Mouse (Mus musculus) lung, embryonic 16.5 days (tissue): ENCODE data around the gene Hdgfl3. TPM values are rescaled to one million over a fixed set of nuclear protein-coding genes. Genes with fewer than 3 reads are reported as not detected.

Source experiments
- ATAC-seq: fragments of 200-750 bp; cut with Nextera tagmentation; 2 replicates; pipeline ENCODE4 v1.8.0; 2017; ENCODE audit warnings: low read depth, mild to moderate bottlenecking, moderate library complexity
- H3K27ac ChIP-seq: fragments of 300-500 bp; sonication (generic); 2 replicates; pipeline ENCODE4 v1.5.1; 2014; ENCODE audit warnings: mild to moderate bottlenecking, control low read depth, low read length
- H3K27me3 ChIP-seq: fragments of 300-500 bp; sonication (generic); 2 replicates; pipeline ENCODE4 v1.6.1; 2014; ENCODE audit warnings: low read depth, low read length, mixed read lengths; ENCODE audit not compliant: control insufficient read depth, insufficient read depth
- H3K36me3 ChIP-seq: fragments of 300-500 bp; sonication (generic); 2 replicates; pipeline ENCODE4 v1.6.1; 2014; ENCODE audit warnings: low read length; ENCODE audit not compliant: control insufficient read depth, insufficient read depth
- H3K4me1 ChIP-seq: fragments of 300-500 bp; sonication (generic); replicated peaks from 2 replicates; pipeline ENCODE4 v1.6.1; 2014; ENCODE audit warnings: low read length, mixed read lengths; ENCODE audit not compliant: control insufficient read depth, insufficient read depth
- H3K4me2 ChIP-seq: fragments of 300-500 bp; sonication (generic); 2 replicates; pipeline ENCODE4 v1.6.1; 2014; ENCODE audit warnings: low read depth, low read length, control low read depth
- H3K4me3 ChIP-seq: fragments of 300-500 bp; sonication (generic); 2 replicates; pipeline ENCODE4 v1.5.1; 2014; ENCODE audit warnings: mild to moderate bottlenecking, low read length, control low read depth
- H3K9ac ChIP-seq: fragments of 300-500 bp; sonication (generic); 2 replicates; pipeline ENCODE4 v1.6.1; 2014; ENCODE audit warnings: low read length, control low read depth
- H3K9me3 ChIP-seq: fragments of 300-500 bp; sonication (generic); 2 replicates; pipeline ENCODE4 v1.6.1; 2016; ENCODE audit warnings: low read length; ENCODE audit not compliant: control insufficient read depth
- WGBS: fragments of 180-500 bp; shearing (Covaris S2); extraction: QIAGEN DNeasy Blood & Tissue Kit; methylation state at CpG from one replicate; pipeline ENCODE4 v1.1.7; 2014; 5-methylcytosine and 5-hydroxymethylcytosine counted together
- polyA plus RNA-seq: library from polyadenylated mRNA; unstranded; fragments of >200 nt; fragmentation: Nextera tagmentation; extraction: Ambion mirVana; gene quantifications from 2 replicates; pipeline ENCODE4 v1.2.1, GENCODE M21; 2015

The Hdgfl3 gene
- polyA plus RNA-seq, 1 experiment from 2014 or later, result 7.4 TPM

- no peak overlapping the region for H3K4me3 ChIP-seq
- H3K4me1 ChIP-seq, result no peaks in the 10 kb centered on the region
- H3K9me3 ChIP-seq, result no peaks in the 10 kb centered on the region
- no peaks in the 10 kb centered on the region for H3K36me3 ChIP-seq
- H3K27ac ChIP-seq, result no peak overlapping the region
- H3K4me2 ChIP-seq, result no peak overlapping the region
- ATAC-seq, result no peak
- H3K9ac ChIP-seq, result no peak overlapping the region
- no peaks in the 10 kb centered on the region for H3K27me3 ChIP-seq
- WGBS, result 63% methylated on average over 4 of the region's 4 CpGs
These were observed 14.0 kb downstream of the Hdgfl3 start for GRCm38 (mm10) chr7:81920314-81920713.

GRCm38 (mm10) chr7:81918316-81918715 is 16.0 kb downstream of the Hdgfl3 start:
- no peak overlapping the region for H3K4me2 ChIP-seq
- no peaks in the 10 kb centered on the region for H3K4me1 ChIP-seq
- H3K9me3 ChIP-seq, result no peaks in the 10 kb centered on the region
- no peaks in the 10 kb centered on the region for H3K27me3 ChIP-seq
- no peak overlapping the region for H3K9ac ChIP-seq
- H3K36me3 ChIP-seq, result no peaks in the 10 kb centered on the region
- H3K4me3 ChIP-seq, result no peak overlapping the region
- 74% methylated on average over 5 of the region's 5 CpGs for WGBS
- ATAC-seq, result no peak
- H3K27ac ChIP-seq, result no peak overlapping the region

- H3K9ac ChIP-seq, result no peak overlapping the region
- no peak overlapping the region for H3K4me3 ChIP-seq
- no peak overlapping the region for H3K27ac ChIP-seq
- H3K4me2 ChIP-seq, result no peak overlapping the region
- H3K27me3 ChIP-seq, result no peaks in the 10 kb centered on the region
- 80% methylated on average over 2 of the region's 2 CpGs for WGBS
- no peak for ATAC-seq
- H3K9me3 ChIP-seq, result no peaks in the 10 kb centered on the region
- no peaks in the 10 kb centered on the region for H3K36me3 ChIP-seq
- H3K4me1 ChIP-seq, result peaks cover 4% of the 10 kb centered on the region; the same call in 1 of the 2 replicates
These were observed 29.3 kb downstream of the Hdgfl3 start for GRCm38 (mm10) chr7:81904926-81905325.

GRCm38 (mm10) chr7:81904094-81904493 is 30.2 kb downstream of the Hdgfl3 start:
- H3K27ac ChIP-seq, result peak overlapping the region; percentile 31; the same call in 1 of the 2 replicates
- no peak overlapping the region for H3K4me3 ChIP-seq
- no peaks in the 10 kb centered on the region for H3K9me3 ChIP-seq
- H3K4me2 ChIP-seq, result no peak overlapping the region
- peaks cover 4% of the 10 kb centered on the region; the same call in 1 of the 2 replicates for H3K4me1 ChIP-seq
- no peaks in the 10 kb centered on the region for H3K36me3 ChIP-seq
- H3K27me3 ChIP-seq, result no peaks in the 10 kb centered on the region
- no peak overlapping the region for H3K9ac ChIP-seq
- ATAC-seq, result peak; percentile 96
- WGBS, result 33% methylated on average over 4 of the region's 4 CpGs

GRCm38 (mm10) chr7:81899361-81899760 is 34.9 kb downstream of the Hdgfl3 start:
- Histone ChIP-seq H3K9ac (no peak overlapping the region), H3K9me3 (no peaks in the 10 kb centered on the region), H3K36me3 (no peaks in the 10 kb centered on the region), H3K27me3 (no peaks in the 10 kb centered on the region), H3K4me2 (no peak overlapping the region), H3K27ac (no peak overlapping the region), H3K4me3 (no peak overlapping the region), H3K4me1 (peaks cover 4% of the 10 kb centered on the region; the same call in 1 of the 2 replicates)
- no peak for ATAC-seq
- 55% methylated on average over 11 of the region's 11 CpGs for WGBS

- no peaks in the 10 kb centered on the region for H3K9me3 ChIP-seq
- ATAC-seq, result no peak
- no peak overlapping the region for H3K9ac ChIP-seq
- no peak overlapping the region for H3K27ac ChIP-seq
- H3K4me3 ChIP-seq, result no peak overlapping the region
- WGBS, result 79% methylated on average over 4 of the region's 4 CpGs
- H3K27me3 ChIP-seq, result no peaks in the 10 kb centered on the region
- H3K4me1 ChIP-seq, result no peaks in the 10 kb centered on the region
- no peaks in the 10 kb centered on the region for H3K36me3 ChIP-seq
- no peak overlapping the region for H3K4me2 ChIP-seq
These were observed 49.1 kb downstream of the Hdgfl3 start for GRCm38 (mm10) chr7:81885128-81885527.

- no peaks in the 10 kb centered on the region for H3K9me3 ChIP-seq
- H3K27me3 ChIP-seq, result no peaks in the 10 kb centered on the region
- no peak overlapping the region for H3K9ac ChIP-seq
- no peaks in the 10 kb centered on the region for H3K4me1 ChIP-seq
- no peaks in the 10 kb centered on the region for H3K36me3 ChIP-seq
- no peak overlapping the region for H3K4me3 ChIP-seq
- ATAC-seq, result no peak
- no peak overlapping the region for H3K27ac ChIP-seq
- WGBS, result 53% methylated on average over 3 of the region's 3 CpGs
- no peak overlapping the region for H3K4me2 ChIP-seq
These were observed 52.7 kb downstream of the Hdgfl3 start for GRCm38 (mm10) chr7:81881600-81881999.

GRCm38 (mm10) chr7:81880797-81881196 is 53.5 kb downstream of the Hdgfl3 start:
- H3K27me3 ChIP-seq, result no peaks in the 10 kb centered on the region
- no peaks in the 10 kb centered on the region for H3K4me1 ChIP-seq
- no peak overlapping the region for H3K9ac ChIP-seq
- H3K36me3 ChIP-seq, result no peaks in the 10 kb centered on the region
- no peak for ATAC-seq
- no peak overlapping the region for H3K4me3 ChIP-seq
- 77% methylated on average over 4 of the region's 4 CpGs for WGBS
- H3K4me2 ChIP-seq, result no peak overlapping the region
- no peak overlapping the region for H3K27ac ChIP-seq
- H3K9me3 ChIP-seq, result no peaks in the 10 kb centered on the region

- H3K9me3 ChIP-seq, result no peaks in the 10 kb centered on the region
- no peaks in the 10 kb centered on the region for H3K36me3 ChIP-seq
- ATAC-seq, result no peak
- H3K4me3 ChIP-seq, result no peak overlapping the region
- 73% methylated on average over 5 of the region's 5 CpGs for WGBS
- H3K27me3 ChIP-seq, result no peaks in the 10 kb centered on the region
- H3K27ac ChIP-seq, result no peak overlapping the region
- H3K9ac ChIP-seq, result no peak overlapping the region
- H3K4me2 ChIP-seq, result no peak overlapping the region
- no peaks in the 10 kb centered on the region for H3K4me1 ChIP-seq
These were observed 54.0 kb downstream of the Hdgfl3 start for GRCm38 (mm10) chr7:81880286-81880685.

- Histone ChIP-seq H3K4me2 (no peak overlapping the region), H3K4me3 (no peak overlapping the region), H3K27me3 (no peaks in the 10 kb centered on the region), H3K36me3 (no peaks in the 10 kb centered on the region), H3K27ac (no peak overlapping the region), H3K9ac (no peak overlapping the region), H3K4me1 (peaks cover 11% of the 10 kb centered on the region), H3K9me3 (no peaks in the 10 kb centered on the region)
- WGBS, result 44% methylated on average over 9 of the region's 9 CpGs
- no peak for ATAC-seq
These were observed 58.9 kb downstream of the Hdgfl3 start for GRCm38 (mm10) chr7:81875372-81875771.
